Mouse (Mus musculus): ENCODE measurements at regions not wholly inside any gene's neighbourhood (a gene's known extent, or its start where the extent isn't known, plus 50 kb on each side); places are given as distances from the start of the nearest gene placed in this dataset.

DNA sequence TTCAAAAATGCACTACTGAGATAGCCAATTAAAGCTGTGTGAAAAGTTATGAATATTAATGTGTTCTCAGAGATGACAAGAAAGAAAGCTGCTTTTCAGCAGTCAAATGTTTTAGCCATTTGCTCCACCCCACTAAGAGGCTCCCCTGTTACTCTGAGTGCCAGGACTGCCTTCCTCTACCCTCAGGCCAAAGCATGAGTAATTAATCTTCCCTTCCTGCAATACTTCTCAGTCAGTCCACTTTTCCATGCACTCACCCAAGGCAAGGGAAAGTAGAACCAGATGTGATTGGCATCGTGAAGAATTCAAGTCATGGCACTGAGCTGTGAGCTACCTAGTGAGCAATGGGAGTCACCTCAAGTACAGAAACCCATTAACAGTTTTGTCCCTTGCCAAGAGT, 908.9 kb upstream of the Jmjd1c start:
- TF ChIP-seq POLR2A (IDR thresholded peaks at IDR 0.05; ENCODE audit: low read depth, low read length) (no peak), CTCF (IDR thresholded peaks at IDR 0.05; ENCODE audit: borderline replicate concordance, insufficient read depth, low read length) (no peak)
